Comparison of ENCODE assay signal across 22 mouse cellular contexts in genomic region chr19:33137316-33137715, GRCm38 (mm10).
A peak's percentile ranks its signal among the peaks of the same experiment; 100 is the strongest.
DNase-seq lines count a peak whose midpoint lies in the region; ATAC-seq lines count a peak whose summit lies in the region.
"Had no signal": no experiment of that assay in that cellular context is flagged by ENCODE, and none has a peak within 500 bp of the region (broad histone marks: within the 10 kb centered on the region; RNA-seq: fewer than 3 reads in every experiment).

No protein-coding gene starts in this region.

- H3K36me3 ChIP-seq in kidney, embryonic 14.5 days (ENCODE audit: control insufficient read depth, insufficient read depth, low read length), result no peaks in the 10 kb centered on the region
- H3K36me3 ChIP-seq: embryonic facial prominence, embryonic 13.5 days; embryonic facial prominence, embryonic 15.5 days; forebrain, embryonic 10.5 days; forebrain, embryonic 12.5 days had no signal

- H3K4me3 ChIP-seq in kidney, embryonic 14.5 days (ENCODE audit: low read length), result no peak overlapping the region
- H3K4me3 ChIP-seq: embryonic facial prominence, embryonic 13.5 days; embryonic facial prominence, embryonic 15.5 days; erythroblast, embryonic 14.5 days; forebrain, embryonic 10.5 days; forebrain, embryonic 12.5 days had no signal

- WGBS in kidney, embryonic 14.5 days, result 80% methylated on average over 5 of the region's 5 CpGs

- H3K4me2 ChIP-seq in kidney, embryonic 14.5 days (replicated peaks; ENCODE audit: low read depth, low read length), result no peak overlapping the region
- H3K4me2 ChIP-seq: embryonic facial prominence, embryonic 13.5 days; embryonic facial prominence, embryonic 15.5 days; forebrain, embryonic 12.5 days had no signal

- DNase-seq in kidney, adult 11 months, result peak; percentile 9
- DNase-seq in kidney, postnatal 10 days, result no peak
- DNase-seq in kidney, adult 8-10 months, result peak; percentile 40 to 48
- peak; percentile 16 for DNase-seq in kidney, postnatal 14 days
- no peak for DNase-seq in kidney, adult 18-20 months
- DNase-seq: adrenal gland, adult 2 months; adrenal gland, postnatal 10 days; adrenal gland, postnatal 25 days; cerebellum, adult 11 months; cerebellum, adult 18-20 months; cerebellum, adult 8-10 months; cerebellum, adult 9-11 months; cerebellum, postnatal 14 days; cerebellum, postnatal 36 days; embryo, embryonic 11 days had no signal

- no peak for ATAC-seq in kidney, embryonic 14.5 days (ENCODE audit: low FRiP score, low TSS enrichment)
- ATAC-seq: forebrain, embryonic 14.5 days had no signal

- no peaks in the 10 kb centered on the region for H3K4me1 ChIP-seq in kidney, embryonic 14.5 days (ENCODE audit: control insufficient read depth, insufficient read depth, low read length)
- H3K4me1 ChIP-seq: embryonic facial prominence, embryonic 13.5 days; embryonic facial prominence, embryonic 15.5 days; forebrain, embryonic 10.5 days; forebrain, embryonic 12.5 days had no signal

- no peaks in the 10 kb centered on the region for H3K27me3 ChIP-seq in kidney, embryonic 14.5 days (ENCODE audit: control insufficient read depth, insufficient read depth, low read length)
- H3K27me3 ChIP-seq: embryonic facial prominence, embryonic 13.5 days; embryonic facial prominence, embryonic 15.5 days; forebrain, embryonic 12.5 days had no signal

- H3K9ac ChIP-seq in kidney, embryonic 14.5 days (ENCODE audit: low read depth, low read length), result no peak overlapping the region
- H3K9ac ChIP-seq: embryonic facial prominence, embryonic 13.5 days; embryonic facial prominence, embryonic 15.5 days; forebrain, embryonic 12.5 days had no signal

- H3K9me3 ChIP-seq in kidney, embryonic 14.5 days (ENCODE audit: control insufficient read depth, low read length), result no peaks in the 10 kb centered on the region
- H3K9me3 ChIP-seq: embryonic facial prominence, embryonic 13.5 days; embryonic facial prominence, embryonic 15.5 days; forebrain, embryonic 10.5 days; forebrain, embryonic 12.5 days had no signal

- no peak overlapping the region for H3K27ac ChIP-seq in kidney, embryonic 14.5 days (ENCODE audit: low read depth, low read length)
- H3K27ac ChIP-seq: embryonic facial prominence, embryonic 13.5 days; embryonic facial prominence, embryonic 15.5 days; forebrain, embryonic 10.5 days; forebrain, embryonic 12.5 days had no signal

Comparison
In these comparisons a context has a peak if more than half of its experiments do, and no peak if none do; other contexts are left out.
1. DNase-seq: peak in kidney, adult 11 months (single experiment), kidney, adult 8-10 months (2 of 2) and kidney, postnatal 14 days (single experiment); none in kidney, postnatal 10 days (single experiment) and kidney, adult 18-20 months (single experiment).